Mouse (Mus musculus): ENCODE data around the gene Zfp316. TPM values are rescaled to one million over a fixed set of nuclear protein-coding genes. Genes with fewer than 3 reads are reported as not detected.

Gene Zfp316
- total RNA-seq (2015) (0.44 and 0.59 TPM in 2 replicates), total RNA-seq (2017) (1.8 and 3.7 TPM in 2 replicates)

- peak; percentile 20 for ATAC-seq (replicated peaks; ENCODE audit: poor library complexity)
Measured at GRCm38 (mm10) chr5:143269363-143270150, at the start of gene Zfp316. Gene Zfp316, minus strand, starts transcription at chr5:143270022.

GRCm38 (mm10) chr5:143317288-143317610 is 47.4 kb upstream of the Zfp316 start:
- ATAC-seq (replicated peaks; ENCODE audit: poor library complexity): no peak

- no peak for ATAC-seq (replicated peaks; ENCODE audit: poor library complexity)
Measured at GRCm38 (mm10) chr5:143316605-143317287, 46.9 kb upstream of the Zfp316 start.

- peak; percentile 2; the same call in 1 of the 2 replicates for ATAC-seq (replicated peaks; ENCODE audit: poor library complexity)
Measured at GRCm38 (mm10) chr5:143315514-143315888, 45.7 kb upstream of the Zfp316 start.

- peak; percentile 76 for ATAC-seq (replicated peaks; ENCODE audit: poor library complexity)
Measured at GRCm38 (mm10) chr5:143314730-143315513, 45.1 kb upstream of the Zfp316 start, which contains the start of gene E130309D02Rik. Gene E130309D02Rik, minus strand, starts transcription at chr5:143315360.

GRCm38 (mm10) chr5:143314183-143314729 is 44.4 kb upstream of the Zfp316 start:
- peak; percentile 35 for ATAC-seq (replicated peaks; ENCODE audit: poor library complexity)

GRCm38 (mm10) chr5:143311886-143312285 is 42.1 kb upstream of the Zfp316 start:
- peak; percentile 72 for ATAC-seq (replicated peaks; ENCODE audit: poor library complexity)

GRCm38 (mm10) chr5:143309916-143310315 is 40.1 kb upstream of the Zfp316 start:
- no peak for ATAC-seq (replicated peaks; ENCODE audit: poor library complexity)

- no peak for ATAC-seq (replicated peaks; ENCODE audit: poor library complexity)
Measured at GRCm38 (mm10) chr5:143308825-143309224, 39.0 kb upstream of the Zfp316 start.

GRCm38 (mm10) chr5:143304251-143304650 is 34.4 kb upstream of the Zfp316 start:
- ATAC-seq (replicated peaks; ENCODE audit: poor library complexity): no peak

- ATAC-seq (replicated peaks; ENCODE audit: poor library complexity): peak; percentile 77
Measured at GRCm38 (mm10) chr5:143301296-143301695, 31.5 kb upstream of the Zfp316 start.

- ATAC-seq (replicated peaks; ENCODE audit: poor library complexity): peak; percentile 52
Measured at GRCm38 (mm10) chr5:143299686-143300085, 29.9 kb upstream of the Zfp316 start.

- ATAC-seq (replicated peaks; ENCODE audit: poor library complexity): no peak
Measured at GRCm38 (mm10) chr5:143298391-143298790, 28.6 kb upstream of the Zfp316 start.

GRCm38 (mm10) chr5:143297986-143298385 is 28.2 kb upstream of the Zfp316 start:
- no peak for ATAC-seq (replicated peaks; ENCODE audit: poor library complexity)

- ATAC-seq (replicated peaks; ENCODE audit: poor library complexity): no peak
Measured at GRCm38 (mm10) chr5:143295330-143295729, 25.5 kb upstream of the Zfp316 start.

GRCm38 (mm10) chr5:143294862-143295261 is 25.0 kb upstream of the Zfp316 start:
- no peak for ATAC-seq (replicated peaks; ENCODE audit: poor library complexity)

GRCm38 (mm10) chr5:143293404-143293803 is 23.6 kb upstream of the Zfp316 start, which contains the start of gene Zfp853:
Gene Zfp853, minus strand, starts transcription at chr5:143293623.
- no peak for ATAC-seq (replicated peaks; ENCODE audit: poor library complexity)

GRCm38 (mm10) chr5:143292879-143293278 is 23.1 kb upstream of the Zfp316 start:
- ATAC-seq (replicated peaks; ENCODE audit: poor library complexity): no peak

GRCm38 (mm10) chr5:143289299-143289698 is 19.5 kb upstream of the Zfp316 start:
- ATAC-seq (replicated peaks; ENCODE audit: poor library complexity): no peak

GRCm38 (mm10) chr5:143288378-143288911 is 18.6 kb upstream of the Zfp316 start:
- ATAC-seq (replicated peaks; ENCODE audit: poor library complexity): peak; percentile 54
